Comparison of ENCODE assay signal across 8 mouse cellular contexts in the genomic region with DNA sequence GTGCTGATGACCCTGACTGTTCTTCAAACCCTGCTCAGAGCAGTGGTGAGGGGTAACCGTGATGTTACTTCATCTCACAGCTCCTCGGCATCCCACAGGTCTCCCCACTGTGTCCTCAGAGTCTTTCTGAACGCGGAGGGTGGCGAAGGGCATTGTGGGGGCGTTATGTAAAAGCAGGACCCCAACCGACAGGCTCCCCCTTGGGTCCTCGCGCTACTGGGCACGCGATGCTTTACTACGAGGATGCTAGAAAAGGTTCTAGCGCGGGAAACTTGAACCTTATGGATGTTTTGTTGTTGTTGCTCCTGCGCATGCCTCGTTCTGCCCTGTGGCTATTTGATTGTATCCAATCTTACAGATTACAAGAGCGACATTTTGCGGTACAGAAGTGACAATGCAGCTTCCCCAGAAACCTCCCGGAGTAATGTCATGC. TPM values are rescaled to one million over a fixed set of nuclear protein-coding genes. Genes with fewer than 3 reads are reported as not detected.
DNase-seq lines count a peak whose midpoint lies in the region; ATAC-seq and TF ChIP-seq lines count a peak whose summit lies in the region.

A gene (minus strand): TSS at position 183 of the 433 bp plus-strand sequence.

- H3K4me1 ChIP-seq in forebrain, postnatal 0 days (ENCODE audit: insufficient read depth) = peaks cover 8% of the 10 kb centered on the region
- peaks cover 50% of the 10 kb centered on the region for H3K4me1 ChIP-seq in liver, embryonic 15.5 days (replicated peaks)
- peaks cover 39% of the 10 kb centered on the region for H3K4me1 ChIP-seq in neural tube, embryonic 13.5 days (replicated peaks)

- H3K27ac ChIP-seq in forebrain, postnatal 0 days (ENCODE audit: low read depth, low read length) = peak within 1 kb of the TSS; percentile 94
- H3K27ac ChIP-seq in liver, embryonic 15.5 days (replicated peaks) = peak within 1 kb of the TSS; percentile 92
- peak within 1 kb of the TSS; percentile 95 for H3K27ac ChIP-seq in neural tube, embryonic 13.5 days (replicated peaks)

- H3K36me3 ChIP-seq in forebrain, postnatal 0 days (ENCODE audit: insufficient read depth) = peaks cover 29% of the 10 kb centered on the region
- peaks cover 49% of the 10 kb centered on the region for H3K36me3 ChIP-seq in liver, embryonic 15.5 days (replicated peaks)
- H3K36me3 ChIP-seq in neural tube, embryonic 13.5 days = peaks cover 42% of the 10 kb centered on the region

- peak; percentile 38 for ATAC-seq in forebrain, postnatal 0 days
- ATAC-seq in liver, embryonic 15.5 days (ENCODE audit: insufficient read depth) = no peak
- ATAC-seq in neural tube, embryonic 13.5 days (ENCODE audit: low read depth) = peak; percentile 52

- no peaks in the 10 kb centered on the region for H3K9me3 ChIP-seq in forebrain, postnatal 0 days (ENCODE audit: low read length)
- H3K9me3 ChIP-seq in liver, embryonic 15.5 days (replicated peaks) = no peaks in the 10 kb centered on the region
- H3K9me3 ChIP-seq in neural tube, embryonic 13.5 days = no peaks in the 10 kb centered on the region

- WGBS in forebrain, postnatal 0 days = 2% methylated on average over 19 of the region's 19 CpGs
- WGBS in large intestine, adult 2 months = under 1% methylated on average over 19 of the region's 19 CpGs
- under 1% methylated on average over 19 of the region's 19 CpGs for WGBS in liver, embryonic 15.5 days (ENCODE audit: insufficient replicate concordance)
- 0% methylated on average over 19 of the region's 19 CpGs for WGBS in neural tube, embryonic 13.5 days

- peak within 1 kb of the TSS; percentile 91 for H3K4me2 ChIP-seq in forebrain, postnatal 0 days (ENCODE audit: low read depth)
- H3K4me2 ChIP-seq in liver, embryonic 15.5 days = peak within 1 kb of the TSS; percentile 95
- H3K4me2 ChIP-seq in neural tube, embryonic 13.5 days = peak within 1 kb of the TSS; percentile 98

- intact Hi-C loops in heart, postnatal 25 days (cut with DNase I) = loop anchor here (5.0 kb wide), 2 partner anchors 40 to 115 kb away; a partner anchor contains a TSS

- peak; percentile 76 for DNase-seq in Muller cell, postnatal 12 days (ENCODE audit: inconsistent ontology term)
- DNase-seq in cerebellum, adult 11 months = peak; percentile 69
- peak; percentile 90 for DNase-seq in forebrain, postnatal 0 days
- DNase-seq in heart, postnatal 25 days (ENCODE audit: low spot score) = no peak
- no peak for DNase-seq in large intestine, adult 2 months (ENCODE audit: low read depth, low spot score)
- peak; percentile 28 to 55 for DNase-seq in thymus, postnatal 36 days

- peak; percentile 66 for TF ChIP-seq CTCF in forebrain, postnatal 0 days (IDR thresholded peaks at IDR 0.05; ENCODE audit: low read depth)

- no peaks in the 10 kb centered on the region for H3K27me3 ChIP-seq in forebrain, postnatal 0 days (ENCODE audit: insufficient read depth, low read length)
- H3K27me3 ChIP-seq in liver, embryonic 15.5 days = no peaks in the 10 kb centered on the region
- H3K27me3 ChIP-seq in neural tube, embryonic 13.5 days = no peaks in the 10 kb centered on the region

- peak within 1 kb of the TSS; percentile 77 for H3K9ac ChIP-seq in forebrain, postnatal 0 days
- H3K9ac ChIP-seq in liver, embryonic 15.5 days = peak within 1 kb of the TSS; percentile 94
- H3K9ac ChIP-seq in neural tube, embryonic 13.5 days = peak within 1 kb of the TSS; percentile 98

- peak within 1 kb of the TSS; percentile 74 for H3K4me3 ChIP-seq in forebrain, postnatal 0 days (ENCODE audit: low read depth, low read length)
- peak within 1 kb of the TSS; percentile 88 for H3K4me3 ChIP-seq in liver, embryonic 15.5 days (replicated peaks)
- peak within 1 kb of the TSS; percentile 96 for H3K4me3 ChIP-seq in neural tube, embryonic 13.5 days

RNA-seq across cellular contexts. Expression of the gene that starts here (rescaled TPM):
- total RNA-seq in forebrain, postnatal 0 days (2014; rRNA removed) = 240 and 247 TPM in 2 replicates
- polyA plus RNA-seq in forebrain, postnatal 0 days (2015; fragmentation: Nextera tagmentation; extraction: Ambion mirVana) = 334 and 335 TPM in 2 replicates
- total RNA-seq in heart, postnatal 25 days (2021) = 100 to 1,000 TPM; 155 to 167 TPM
- 358 and 375 TPM in 2 replicates for polyA plus RNA-seq in large intestine, adult 2 months (2012; rRNA removed)
- 125 TPM in 2 replicates for polyA plus RNA-seq in liver, embryonic 15.5 days (2015; fragmentation: Nextera tagmentation; extraction: Ambion mirVana)
- polyA plus RNA-seq in neural tube, embryonic 13.5 days (2015; fragmentation: Nextera tagmentation; extraction: Ambion mirVana) = 333 and 339 TPM in 2 replicates

Comparison
In these comparisons a context has a peak if more than half of its experiments do, and no peak if none do; other contexts are left out.
1. DNase-seq: peak in Muller cell, postnatal 12 days (single experiment), cerebellum, adult 11 months (single experiment), forebrain, postnatal 0 days (single experiment) and thymus, postnatal 36 days (2 of 2); none in heart, postnatal 25 days (single experiment) and large intestine, adult 2 months (single experiment).
2. Peak in every context shown above with its lines, with median percentiles within 50 percentile points of each other: H3K27ac ChIP-seq, H3K4me2 ChIP-seq, H3K4me3 ChIP-seq and H3K9ac ChIP-seq.